Mouse (Mus musculus) stomach, postnatal 0 days (tissue): Measurements from ENCODE around the gene Mt3. TPM values are rescaled to one million over a fixed set of nuclear protein-coding genes. Genes with fewer than 3 reads are reported as not detected.
A peak's percentile ranks its signal among the peaks of the same experiment; 100 is the strongest.

Experiments
- ATAC-seq: fragments of 200-750 bp; cut with Nextera tagmentation; 2 replicates; pipeline ENCODE4 v1.8.0; 2017; ENCODE audit not compliant: low FRiP score, low TSS enrichment
- DNase-seq: peaks from one replicate; pipeline ENCODE4 v3.0.0-alpha.2; 2016; ENCODE audit warnings: low spot score
- H3K27ac ChIP-seq: fragments of 300-500 bp; sonication (generic); replicated peaks from 2 replicates; pipeline ENCODE4 v1.5.1; 2014; ENCODE audit warnings: mild to moderate bottlenecking, control low read depth
- H3K27me3 ChIP-seq: fragments of 300-500 bp; sonication (generic); 2 replicates; pipeline ENCODE4 v1.6.1; 2014; ENCODE audit warnings: low read length; ENCODE audit not compliant: control insufficient read depth, insufficient read depth
- H3K36me3 ChIP-seq: fragments of 300-500 bp; sonication (generic); 2 replicates; pipeline ENCODE4 v1.6.1; 2014; ENCODE audit warnings: low read length, mixed read lengths; ENCODE audit not compliant: control insufficient read depth, insufficient read depth
- H3K4me1 ChIP-seq: fragments of 300-500 bp; sonication (generic); replicated peaks from 2 replicates; pipeline ENCODE4 v1.6.1; 2014; ENCODE audit warnings: antibody characterized with exemption; ENCODE audit not compliant: control insufficient read depth, insufficient read depth
- H3K4me2 ChIP-seq: fragments of 300-500 bp; sonication (generic); replicated peaks from 2 replicates; pipeline ENCODE4 v1.6.1; 2014; ENCODE audit warnings: low read depth, mild to moderate bottlenecking, control low read depth, moderate library complexity
- H3K4me3 ChIP-seq: fragments of 300-500 bp; sonication (generic); 2 replicates; pipeline ENCODE4 v1.5.1; 2014; ENCODE audit warnings: low read depth, low read length, control low read depth
- H3K9ac ChIP-seq: fragments of 300-500 bp; sonication (generic); 2 replicates; pipeline ENCODE4 v1.6.1; 2014; ENCODE audit warnings: mild to moderate bottlenecking, low read length, control low read depth, mixed read lengths
- H3K9me3 ChIP-seq: fragments of 300-500 bp; sonication (generic); 2 replicates; pipeline ENCODE4 v1.6.1; 2016; ENCODE audit warnings: low read length; ENCODE audit not compliant: control insufficient read depth
- CTCF ChIP-seq: IDR thresholded peaks from 2 replicates; pipeline ENCODE4 v1.5.1; 2016; ENCODE audit warnings: antibody characterized with exemption, low read depth, mild to moderate bottlenecking, moderate library complexity
- EP300 ChIP-seq: optimal IDR thresholded peaks from 2 replicates; pipeline ENCODE3; 2016; ENCODE audit warnings: antibody characterized with exemption
- WGBS: fragments of 180-500 bp; shearing (Covaris S2); extraction: QIAGEN DNeasy Blood & Tissue Kit; methylation state at CpG from one replicate; pipeline ENCODE4 v1.1.7; 2014; 5-methylcytosine and 5-hydroxymethylcytosine counted together
- polyA plus RNA-seq: library from polyadenylated mRNA; unstranded; fragments of >200 nt; fragmentation: Nextera tagmentation; extraction: Ambion mirVana; gene quantifications from 2 replicates; pipeline ENCODE4 v1.2.1, GENCODE M21; 2015

Mt3 gene
- polyA plus RNA-seq, 1 experiment from 2014 or later, result 5.3 TPM

DNA sequence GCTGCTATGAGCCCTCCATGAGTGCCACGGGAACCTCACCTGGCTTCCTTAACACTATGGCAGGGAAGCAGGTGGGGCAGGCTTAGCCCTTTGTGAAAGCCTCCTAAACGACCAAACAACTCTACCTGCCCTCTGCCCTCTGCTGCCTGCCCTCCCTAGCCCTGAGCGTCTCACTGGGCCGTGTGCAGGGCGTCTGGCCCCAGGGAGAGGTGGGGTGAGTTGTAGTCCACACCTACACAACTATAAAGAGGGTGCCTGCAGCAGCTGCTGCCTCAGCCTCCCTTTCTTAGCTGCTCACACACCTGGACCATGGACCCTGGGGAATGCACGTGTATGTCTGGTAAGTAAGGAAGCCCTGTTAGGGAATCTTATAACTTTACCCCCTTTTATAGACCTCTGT is 15.5 kb upstream of the Mt3 start, which contains the start of gene Mt4:
TSS of gene Mt4 (plus strand) at position 265 of the 400 bp plus-strand sequence.
- peak; percentile 36; the same call in 1 of the 2 replicates for ATAC-seq
- Histone ChIP-seq H3K4me3 (no peak within 1 kb of the TSS), H3K4me1 (no peaks in the 10 kb centered on the region), H3K27ac (no peak within 1 kb of the TSS), H3K9ac (no peak within 1 kb of the TSS), H3K4me2 (no peak within 1 kb of the TSS), H3K27me3 (no peaks in the 10 kb centered on the region), H3K36me3 (no peaks in the 10 kb centered on the region), H3K9me3 (no peaks in the 10 kb centered on the region)
- no peak for DNase-seq
- 36% methylated on average over 6 of the region's 6 CpGs for WGBS
- TF ChIP-seq EP300 (no peak), CTCF (no peak)

DNA sequence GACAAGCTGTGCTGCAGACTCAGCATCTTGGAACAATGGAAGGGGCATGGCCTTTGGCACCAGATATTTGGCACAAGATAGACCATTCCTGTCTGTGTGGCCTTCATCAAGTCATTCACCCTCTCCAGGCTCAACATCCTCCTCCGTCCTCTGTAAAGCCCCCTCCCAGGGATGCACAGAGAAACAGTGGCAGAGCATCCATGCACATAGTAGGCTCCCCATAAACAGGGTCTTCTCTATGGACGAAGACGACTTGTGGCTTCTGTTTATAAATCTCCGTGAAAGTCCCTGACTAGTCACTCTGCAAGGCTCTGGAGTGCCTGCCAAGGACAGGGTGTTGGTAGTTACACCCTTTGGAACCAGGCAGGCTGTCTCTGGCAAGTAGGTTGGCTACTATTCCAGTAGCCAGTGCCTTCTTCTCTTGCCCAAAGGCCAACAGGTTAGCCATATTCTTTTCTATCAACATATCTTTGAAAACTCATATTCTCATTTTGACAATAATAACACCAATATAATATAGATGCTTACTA is 12.1 kb upstream of the Mt3 start:
- Histone ChIP-seq H3K36me3 (no peaks in the 10 kb centered on the region), H3K4me1 (no peaks in the 10 kb centered on the region), H3K4me2 (no peak overlapping the region), H3K27ac (no peak overlapping the region), H3K4me3 (no peak overlapping the region), H3K9ac (no peak overlapping the region), H3K27me3 (no peaks in the 10 kb centered on the region), H3K9me3 (no peaks in the 10 kb centered on the region)
- ATAC-seq (no peak), DNase-seq (no peak)
- WGBS, result 73% methylated on average over 4 of the region's 4 CpGs
- TF ChIP-seq EP300 (no peak), CTCF (no peak)

DNA sequence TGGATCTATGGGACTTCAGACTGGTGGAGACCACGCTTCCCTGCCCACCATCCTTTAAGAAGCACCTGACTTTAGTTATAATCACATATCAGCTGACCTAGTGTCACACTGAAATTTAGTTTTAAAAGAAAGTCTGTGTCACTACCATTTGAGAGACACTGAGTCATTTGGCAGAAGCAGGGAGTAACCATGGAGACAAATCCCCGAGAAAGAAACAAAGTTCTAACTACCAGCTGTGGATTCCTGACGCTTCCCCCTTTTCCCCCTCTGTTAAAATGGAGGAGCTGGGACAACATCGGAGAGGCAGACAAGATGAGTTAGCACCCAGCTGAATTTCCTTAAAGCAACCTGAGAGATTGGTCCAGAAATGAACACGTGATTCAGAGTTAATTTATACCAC is 4.2 kb upstream of the Mt3 start:
- ATAC-seq (no peak), DNase-seq (no peak)
- no peaks in the 10 kb centered on the region for H3K27me3 ChIP-seq
- H3K27ac ChIP-seq, result no peak overlapping the region
- H3K4me3 ChIP-seq, result no peak overlapping the region
- TF ChIP-seq EP300, result no peak
- no peak for TF ChIP-seq CTCF
- H3K4me1 ChIP-seq, result no peaks in the 10 kb centered on the region
- no peak overlapping the region for H3K4me2 ChIP-seq
- no peaks in the 10 kb centered on the region for H3K36me3 ChIP-seq
- 25% methylated on average over 5 of the region's 5 CpGs for WGBS
- H3K9me3 ChIP-seq, result no peaks in the 10 kb centered on the region
- no peak overlapping the region for H3K9ac ChIP-seq

DNA sequence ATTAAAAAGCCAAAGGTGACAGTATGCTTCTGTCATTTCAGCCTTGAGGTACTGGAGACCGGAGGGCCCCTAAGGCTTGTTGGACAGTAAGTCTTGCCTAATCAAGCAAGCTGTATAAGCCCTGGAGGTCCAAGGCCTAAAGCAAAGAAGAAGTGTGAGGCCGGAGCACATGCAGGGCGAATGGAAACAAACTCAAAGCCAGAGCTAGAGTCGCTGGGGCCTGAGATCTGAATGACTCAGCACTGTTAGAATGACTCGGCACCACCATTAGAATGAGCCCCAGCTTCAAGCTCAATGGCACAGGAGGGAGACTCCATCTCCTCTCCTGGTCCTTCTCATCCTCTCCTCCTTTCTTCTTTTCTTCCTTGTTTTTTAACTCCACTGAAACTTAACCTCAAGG is 1.5 kb upstream of the Mt3 start:
- 87% methylated on average over 5 of the region's 5 CpGs for WGBS
- Histone ChIP-seq H3K4me2 (no peak overlapping the region), H3K36me3 (no peaks in the 10 kb centered on the region), H3K9ac (no peak overlapping the region), H3K27me3 (no peaks in the 10 kb centered on the region), H3K4me3 (no peak overlapping the region), H3K4me1 (no peaks in the 10 kb centered on the region), H3K27ac (no peak overlapping the region), H3K9me3 (no peaks in the 10 kb centered on the region)
- ATAC-seq, result no peak
- DNase-seq, result no peak
- no peak for TF ChIP-seq EP300
- no peak for TF ChIP-seq CTCF

DNA sequence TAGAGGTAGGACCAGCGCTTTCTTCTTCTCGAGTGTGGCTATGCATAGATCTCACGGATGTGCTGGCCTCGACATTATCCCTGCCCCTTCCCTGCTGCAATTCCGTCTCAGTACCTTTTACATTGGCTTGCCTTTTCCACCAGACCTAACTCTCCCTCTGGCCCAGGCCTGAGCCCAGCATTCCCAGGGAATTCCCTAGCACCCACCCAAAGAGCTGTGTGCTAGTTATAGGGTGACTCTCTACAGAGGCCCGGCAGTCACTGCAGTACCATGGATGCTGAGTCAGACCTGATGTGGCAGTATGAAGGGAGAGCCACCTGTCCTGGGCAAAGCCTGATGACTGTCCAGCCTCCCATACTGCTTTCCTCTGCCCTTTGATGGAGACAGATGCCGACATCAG is 1.0 kb downstream of the Mt3 start:
- DNase-seq (no peak), ATAC-seq (no peak)
- Histone ChIP-seq H3K27ac (no peak overlapping the region), H3K27me3 (no peaks in the 10 kb centered on the region), H3K36me3 (no peaks in the 10 kb centered on the region), H3K4me1 (no peaks in the 10 kb centered on the region), H3K4me2 (no peak overlapping the region), H3K4me3 (no peak overlapping the region), H3K9ac (no peak overlapping the region), H3K9me3 (no peaks in the 10 kb centered on the region)
- no peak for TF ChIP-seq CTCF
- TF ChIP-seq EP300, result no peak
- WGBS, result 49% methylated on average over 7 of the region's 7 CpGs

DNA sequence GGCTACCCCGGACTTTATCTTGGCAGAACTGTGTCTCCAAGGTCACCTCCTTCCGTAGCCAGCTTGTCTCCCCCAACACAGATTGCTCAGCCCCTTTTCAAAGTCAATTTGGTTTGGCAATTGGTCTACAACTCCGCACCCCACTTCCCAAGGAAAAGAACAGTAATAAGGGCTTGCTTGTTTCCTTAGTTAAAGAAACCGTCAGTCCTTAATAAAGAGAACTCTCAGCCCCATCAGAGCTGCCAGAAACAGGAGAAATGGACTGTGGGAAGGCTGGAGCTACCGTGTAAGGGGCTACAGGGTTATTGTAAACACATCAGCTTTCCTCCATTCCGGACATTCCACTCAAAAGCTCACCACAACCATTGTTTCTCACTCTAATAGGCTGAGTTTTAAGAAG is 2.1 kb downstream of the Mt3 start:
- 38% methylated on average over 6 of the region's 6 CpGs for WGBS
- Histone ChIP-seq H3K9me3 (no peaks in the 10 kb centered on the region), H3K27me3 (no peaks in the 10 kb centered on the region), H3K4me3 (no peak overlapping the region), H3K4me2 (no peak overlapping the region), H3K4me1 (no peaks in the 10 kb centered on the region), H3K9ac (no peak overlapping the region), H3K27ac (no peak overlapping the region), H3K36me3 (no peaks in the 10 kb centered on the region)
- ATAC-seq (no peak), DNase-seq (no peak)
- no peak for TF ChIP-seq CTCF
- TF ChIP-seq EP300, result no peak
